Mouse (Mus musculus) MEL (cell line): Measurements from ENCODE around the gene Fam129a. TPM values are rescaled to one million over a fixed set of nuclear protein-coding genes. Genes with fewer than 3 reads are reported as not detected.

ENCODE experiments used
- DNase-seq: peaks from one replicate; pipeline ENCODE4 v3.0.0; 2011; ENCODE audit warnings: low read depth, low spot score
- H3K27ac ChIP-seq: 2 replicates; pipeline ENCODE4 v1.5.1; 2012; ENCODE audit warnings: low read depth, mild to moderate bottlenecking, control low read depth, low read length, moderate library complexity; ENCODE audit not compliant: control insufficient read depth
- H3K27me3 ChIP-seq, 2 experiments: fragments of 150-350 bp in 1 of 2; sonication (generic) in 1 of 2; 2 replicates each; pipeline ENCODE4 v1.6.1; 2012; ENCODE audit warnings: low read length in 2 of 2, mild to moderate bottlenecking in 2 of 2, improper control_type of control experiment in 1 of 2, moderate library complexity in 1 of 2; ENCODE audit not compliant: insufficient read depth in 2 of 2, control insufficient read depth in 1 of 2
- H3K36me3 ChIP-seq, 2 experiments: 2 replicates each; pipeline ENCODE4 v1.6.1; 2012 to 2014; ENCODE audit warnings: low read length in 2 of 2, improper control_type of control experiment in 1 of 2, inconsistent platforms in 1 of 2, mild to moderate bottlenecking in 1 of 2; ENCODE audit not compliant: insufficient read depth in 2 of 2, control insufficient read depth in 1 of 2
- H3K4me1 ChIP-seq, 2 experiments: fragments of 150-350 bp in 1 of 2; sonication (generic) in 1 of 2; 2 replicates each; pipeline ENCODE4 v1.6.1; 2012; ENCODE audit warnings: low read length in 2 of 2, improper control_type of control experiment in 1 of 2, mild to moderate bottlenecking in 1 of 2; ENCODE audit not compliant: insufficient read depth in 2 of 2, control insufficient read depth in 1 of 2
- H3K4me3 ChIP-seq, 2 experiments: fragments of 150-350 bp in 1 of 2; sonication (generic) in 1 of 2; 2 replicates each; pipeline ENCODE4 v1.5.1; 2012; ENCODE audit warnings: low read depth in 2 of 2, low read length in 2 of 2, mild to moderate bottlenecking in 2 of 2, moderate library complexity in 2 of 2, control low read depth in 1 of 2, improper control_type of control experiment in 1 of 2; ENCODE audit not compliant: control insufficient read depth in 1 of 2, insufficient read depth in 1 of 2
- H3K79me2 ChIP-seq: 2 replicates; pipeline ENCODE4 v1.6.1; 2012; ENCODE audit warnings: mild to moderate bottlenecking, low read length, moderate library complexity; ENCODE audit not compliant: control insufficient read depth, poor library complexity, insufficient read depth
- H3K9ac ChIP-seq: 2 replicates; pipeline ENCODE4 v1.6.1; 2012; ENCODE audit warnings: low read depth, mild to moderate bottlenecking, control low read depth, low read length, moderate library complexity; ENCODE audit not compliant: control insufficient read depth, poor library complexity, severe bottlenecking
- H3K9me3 ChIP-seq: fragments of 150-350 bp; sonication (generic); replicated peaks from 2 replicates; pipeline ENCODE4 v1.6.1; 2012; ENCODE audit warnings: mild to moderate bottlenecking, low read length, improper control_type of control experiment, moderate library complexity; ENCODE audit not compliant: insufficient read depth
- CHD2 ChIP-seq: IDR thresholded peaks from 2 replicates; pipeline ENCODE4 v1.6.1; 2011; ENCODE audit warnings: low read length, improper control_type of control experiment
- CTCF ChIP-seq, 3 experiments: IDR thresholded peaks in 2 of 3; conservative IDR thresholded peaks in 1 of 3; 2 replicates each; pipeline ENCODE4 v1.5.1; 2011 to 2012; ENCODE audit warnings: low read length in 3 of 3, low read depth in 2 of 3, mild to moderate bottlenecking in 2 of 3, improper control_type of control experiment in 1 of 3, inconsistent platforms in 1 of 3, mixed read lengths in 1 of 3, moderate library complexity in 1 of 3; ENCODE audit not compliant: control insufficient read depth in 1 of 3, insufficient read depth in 1 of 3, poor library complexity in 1 of 3, severe bottlenecking in 1 of 3
- ETS1 ChIP-seq: IDR thresholded peaks from 2 replicates; pipeline ENCODE4 v1.6.1; 2012; ENCODE audit warnings: low read depth, mild to moderate bottlenecking, inconsistent platforms, low read length, improper control_type of control experiment, moderate library complexity
- GATA1 ChIP-seq: IDR thresholded peaks from 2 replicates; pipeline ENCODE4 v1.6.1; 2011; ENCODE audit warnings: low read depth, low read length, improper control_type of control experiment
- HCFC1 ChIP-seq: IDR thresholded peaks from 2 replicates; pipeline ENCODE4 v1.6.1; 2012; ENCODE audit warnings: low read depth, mild to moderate bottlenecking, inconsistent platforms, low read length, improper control_type of control experiment, moderate library complexity
- JUND ChIP-seq: IDR thresholded peaks from 2 replicates; pipeline ENCODE4 v1.6.1; 2011; ENCODE audit warnings: low read depth, mild to moderate bottlenecking, improper control_type of control experiment, low read length
- MAFK ChIP-seq: IDR thresholded peaks from 2 replicates; pipeline ENCODE4 v1.6.1; 2011; ENCODE audit warnings: low read depth, mild to moderate bottlenecking, low read length, improper control_type of control experiment, borderline replicate concordance
- MAX ChIP-seq: IDR thresholded peaks from 2 replicates; pipeline ENCODE4 v1.6.1; 2011; ENCODE audit warnings: low read length, improper control_type of control experiment
- MAZ ChIP-seq: IDR thresholded peaks from 2 replicates; pipeline ENCODE4 v1.6.1; 2012; ENCODE audit warnings: low read depth, mild to moderate bottlenecking, inconsistent platforms, low read length, improper control_type of control experiment
- MEF2A ChIP-seq: IDR thresholded peaks from 2 replicates; pipeline ENCODE4 v1.6.1; 2014; ENCODE audit warnings: low read depth, mild to moderate bottlenecking, inconsistent platforms, low read length, improper control_type of control experiment; ENCODE audit not compliant: poor library complexity, insufficient replicate concordance, severe bottlenecking; ENCODE audit errors: extremely low read depth
- MXI1 ChIP-seq: IDR thresholded peaks from 2 replicates; pipeline ENCODE4 v1.6.1; 2011; ENCODE audit warnings: mild to moderate bottlenecking, low read depth, low read length, improper control_type of control experiment
- MYB ChIP-seq: IDR thresholded peaks from 2 replicates; pipeline ENCODE4 v1.6.1; 2011; ENCODE audit warnings: mild to moderate bottlenecking, low read depth, low read length, improper control_type of control experiment
- NELFE ChIP-seq: IDR thresholded peaks from 2 replicates; pipeline ENCODE4 v1.6.1; 2011; ENCODE audit warnings: low read depth, low read length, improper control_type of control experiment
- POLR2AphosphoS5 ChIP-seq: IDR thresholded peaks from 2 replicates; pipeline ENCODE4 v1.6.1; 2012; ENCODE audit warnings: low read depth, borderline replicate concordance, mild to moderate bottlenecking, inconsistent platforms, low read length, moderate library complexity, mixed read lengths
- RCOR1 ChIP-seq: IDR thresholded peaks from 2 replicates; pipeline ENCODE4 v1.6.1; 2012; ENCODE audit warnings: low read depth, mild to moderate bottlenecking, inconsistent platforms, low read length, improper control_type of control experiment
- SIN3A ChIP-seq: IDR thresholded peaks from 2 replicates; pipeline ENCODE4 v1.6.1; 2012; ENCODE audit warnings: low read length, improper control_type of control experiment, inconsistent platforms
- SMC3 ChIP-seq: IDR thresholded peaks from 2 replicates; pipeline ENCODE4 v1.6.1; 2011; ENCODE audit warnings: low read depth, low read length, improper control_type of control experiment
- TAL1 ChIP-seq: IDR thresholded peaks from 2 replicates; pipeline ENCODE4 v1.6.1; 2012; ENCODE audit warnings: mild to moderate bottlenecking, inconsistent platforms, low read length, moderate library complexity, mixed read lengths
- TBP ChIP-seq: IDR thresholded peaks from 2 replicates; pipeline ENCODE4 v1.8.0; 2011; ENCODE audit warnings: low read depth, low read length, improper control_type of control experiment
- TCF12 ChIP-seq: IDR thresholded peaks from 2 replicates; pipeline ENCODE4 v1.6.1; 2014; ENCODE audit warnings: low read depth, mild to moderate bottlenecking, inconsistent platforms, low read length, improper control_type of control experiment, moderate library complexity
- UBTF ChIP-seq: IDR thresholded peaks from 2 replicates; pipeline ENCODE4 v1.6.1; 2012; ENCODE audit warnings: low read depth, mild to moderate bottlenecking, inconsistent platforms, low read length, improper control_type of control experiment, moderate library complexity, borderline replicate concordance; ENCODE audit not compliant: insufficient read depth
- USF2 ChIP-seq, 2 experiments: IDR thresholded peaks; 2 replicates each; pipeline ENCODE4 v1.6.1; 2011 to 2012; ENCODE audit warnings: improper control_type of control experiment in 2 of 2, low read length in 2 of 2, borderline replicate concordance in 1 of 2, inconsistent platforms in 1 of 2, low read depth in 1 of 2, mild to moderate bottlenecking in 1 of 2; ENCODE audit not compliant: insufficient read depth in 1 of 2
- ZC3H11A ChIP-seq: IDR thresholded peaks from 2 replicates; pipeline ENCODE4 v1.6.1; 2012; ENCODE audit warnings: low read depth, mild to moderate bottlenecking, inconsistent platforms, low read length, improper control_type of control experiment
- ZMIZ1 ChIP-seq: IDR thresholded peaks from 2 replicates; pipeline ENCODE4 v1.6.1; 2012; ENCODE audit warnings: low read depth, mild to moderate bottlenecking, inconsistent platforms, low read length, improper control_type of control experiment, moderate library complexity
- ZNF384 ChIP-seq: IDR thresholded peaks from 2 replicates; pipeline ENCODE4 v1.6.1; 2012; ENCODE audit warnings: low read depth, mild to moderate bottlenecking, inconsistent platforms, low read length, improper control_type of control experiment
- polyA plus RNA-seq, 2 experiments: library from polyadenylated mRNA; stranded (reverse) in 1 of 2; unstranded in 1 of 2; fragments of >175 nt in 1 of 2; fragments of >200 nt in 1 of 2; gene quantifications; 2 replicates each; pipeline versions ENCODE4 v1.2.1 to v1.2.4; 2012; ENCODE audit warnings: low replicate concordance in 2 of 2, low read depth in 1 of 2; ENCODE audit not compliant: insufficient read length in 2 of 2, insufficient read depth in 1 of 2, missing spikeins in 1 of 2
- total RNA-seq: library from RNA; depleted of rRNA; stranded (reverse); fragments of 300-350 nt; gene quantifications from 2 replicates; pipeline ENCODE4 v1.2.3, GENCODE M21; 2012

Fam129a gene
- total and polyA plus RNA-seq, 3 experiments, result 3.1 to 67.5 (median 8.8) TPM

GRCm38 (mm10) chr1:151758301-151758700, 187.3 kb downstream of the Fam129a start:
- H3K79me2 ChIP-seq, result peaks cover 17% of the 10 kb centered on the region
- H3K27me3 ChIP-seq, result no peaks in the 10 kb centered on the region
- TF ChIP-seq MAZ (no peak), MYB (no peak), MAX (no peak), ZNF384 (no peak), ZMIZ1 (no peak), MEF2A (no peak), CHD2 (no peak), TBP (no peak), NELFE (no peak), ZC3H11A (no peak)
- H3K4me1 ChIP-seq, result peaks cover 0 to 7% of the 10 kb centered on the region in 2 experiments; a peak in 2 of 4 replicates
- H3K4me3 ChIP-seq, result no peak overlapping the region
- H3K36me3 ChIP-seq, result peaks cover 10 to 15% of the 10 kb centered on the region in 2 experiments
- H3K9me3 ChIP-seq, result no peaks in the 10 kb centered on the region
- H3K9ac ChIP-seq, result no peak overlapping the region
- no peak for DNase-seq
- H3K27ac ChIP-seq, result no peak overlapping the region

GRCm38 (mm10) chr1:151758991-151759390, 188.0 kb downstream of the Fam129a start:
- 0 out of 4 replicates have a peak, but pooled peaks cover 0 to 3% of the 10 kb centered on the region in 2 experiments for H3K4me1 ChIP-seq
- no peak overlapping the region for H3K4me3 ChIP-seq
- no peak for DNase-seq
- no peak overlapping the region for H3K27ac ChIP-seq
- H3K9me3 ChIP-seq, result no peaks in the 10 kb centered on the region
- peaks cover 10 to 15% of the 10 kb centered on the region in 2 experiments for H3K36me3 ChIP-seq
- TF ChIP-seq ZNF384 (no peak), ZMIZ1 (no peak), ETS1 (no peak), HCFC1 (no peak), RCOR1 (no peak), MYB (no peak), UBTF (no peak), CTCF (IDR thresholded peaks at IDR 0.05 in 2 of 3, conservative IDR thresholded peaks at IDR 0.05 in 1 of 3; ENCODE audit: control insufficient read depth in 1 of 3, insufficient read depth in 1 of 3, low read depth in 2 of 3, low read length in 3 of 3, poor library complexity in 1 of 3, severe bottlenecking in 1 of 3) (no peak)
- peaks cover 17% of the 10 kb centered on the region for H3K79me2 ChIP-seq
- no peak overlapping the region for H3K9ac ChIP-seq
- no peaks in the 10 kb centered on the region for H3K27me3 ChIP-seq

GRCm38 (mm10) chr1:151764236-151764635, 193.2 kb downstream of the Fam129a start:
- H3K79me2 ChIP-seq, result no peaks in the 10 kb centered on the region
- no peak for DNase-seq
- no peak overlapping the region for H3K9ac ChIP-seq
- no peak for TF ChIP-seq TCF12
- TF ChIP-seq MYB, result no peak
- TF ChIP-seq GATA1, result no peak
- TF ChIP-seq SIN3A, result no peak
- no peak for TF ChIP-seq ZNF384
- no peak for TF ChIP-seq ZMIZ1
- TF ChIP-seq MAFK, result no peak
- no peak for TF ChIP-seq MXI1
- no peak for TF ChIP-seq HCFC1
- TF ChIP-seq ZC3H11A, result no peak
- TF ChIP-seq UBTF, result no peak
- TF ChIP-seq MAZ, result no peak
- TF ChIP-seq POLR2AphosphoS5, result no peak
- TF ChIP-seq JUND, result no peak
- TF ChIP-seq TAL1, result no peak
- TF ChIP-seq USF2 (IDR thresholded peaks at IDR 0.05; ENCODE audit: borderline replicate concordance in 1 of 2, insufficient read depth in 1 of 2, low read depth in 1 of 2, low read length in 2 of 2), result no peak
- no peak for TF ChIP-seq SMC3
- TF ChIP-seq TBP, result no peak
- TF ChIP-seq, all 39 proteins: peak for 0
- no peak overlapping the region for H3K27ac ChIP-seq
- H3K9me3 ChIP-seq, result no peaks in the 10 kb centered on the region
- H3K27me3 ChIP-seq, result no peaks in the 10 kb centered on the region
- no peaks in the 10 kb centered on the region for H3K4me1 ChIP-seq
- H3K4me3 ChIP-seq, result no peak overlapping the region
- H3K36me3 ChIP-seq, result peaks cover 0 to 11% of the 10 kb centered on the region in 2 experiments; a peak in 2 of 4 replicates
